Mouse (Mus musculus): ENCODE data around the gene Hdac6.

Gene Hdac6

GRCm38 (mm10) chrX:7947108-7947899 is at the start of gene Hdac6:
TSS of gene Hdac6 (minus strand) at chrX:7947889.
- DNase-seq, result peak; percentile 29

GRCm38 (mm10) chrX:7993068-7993735 is 45.5 kb upstream of the Hdac6 start:
- DNase-seq, result no peak

GRCm38 (mm10) chrX:7992379-7993067 is 44.8 kb upstream of the Hdac6 start:
- peak; percentile 15 for DNase-seq

- DNase-seq, result no peak
These were observed 33.7 kb upstream of the Hdac6 start for GRCm38 (mm10) chrX:7981368-7981767.

- DNase-seq, result no peak
These were observed 30.2 kb upstream of the Hdac6 start, which contains the start of gene Gata1 for GRCm38 (mm10) chrX:7977892-7978291. TSS of gene Gata1 (minus strand) at chrX:7978071.

GRCm38 (mm10) chrX:7971292-7971691 is 23.6 kb upstream of the Hdac6 start:
- no peak for DNase-seq

- DNase-seq, result no peak
These were observed 21.2 kb upstream of the Hdac6 start for GRCm38 (mm10) chrX:7968899-7969298.

- no peak for DNase-seq
These were observed 20.5 kb upstream of the Hdac6 start for GRCm38 (mm10) chrX:7968226-7968625.

GRCm38 (mm10) chrX:7967596-7968201 is 20.0 kb upstream of the Hdac6 start:
- DNase-seq, result no peak

- peak; percentile 9 for DNase-seq
These were observed 18.5 kb upstream of the Hdac6 start for GRCm38 (mm10) chrX:7966161-7966560.

GRCm38 (mm10) chrX:7963829-7964626 is 16.3 kb upstream of the Hdac6 start:
- DNase-seq, result peak; percentile 47

- no peak for DNase-seq
These were observed 11.2 kb upstream of the Hdac6 start for GRCm38 (mm10) chrX:7958868-7959267.

- no peak for DNase-seq
These were observed 2.4 kb upstream of the Hdac6 start for GRCm38 (mm10) chrX:7950091-7950490.

GRCm38 (mm10) chrX:7947900-7948492 is 307 bp upstream of the Hdac6 start:
- peak; percentile 79 for DNase-seq

GRCm38 (mm10) chrX:7945618-7946017 is 2.1 kb downstream of the Hdac6 start:
- no peak for DNase-seq

- no peak for DNase-seq
These were observed 10.0 kb downstream of the Hdac6 start for GRCm38 (mm10) chrX:7937667-7938066.

GRCm38 (mm10) chrX:7936874-7937273 is 10.8 kb downstream of the Hdac6 start:
- peak; percentile 20 for DNase-seq

GRCm38 (mm10) chrX:7928270-7928790 is 19.4 kb downstream of the Hdac6 start, which contains the start of gene Eras:
TSS of gene Eras (minus strand) at chrX:7928607.
- DNase-seq, result no peak

GRCm38 (mm10) chrX:7927116-7927515 is 20.6 kb downstream of the Hdac6 start:
- DNase-seq, result no peak

GRCm38 (mm10) chrX:7926266-7926665 is 21.4 kb downstream of the Hdac6 start:
- no peak for DNase-seq

- DNase-seq, result peak; percentile 45
These were observed 25.7 kb downstream of the Hdac6 start for GRCm38 (mm10) chrX:7922032-7922431.

All from thymus, postnatal 4 days (tissue).